Comparison of ENCODE assay signal across 32 mouse cellular contexts in the genomic region with DNA sequence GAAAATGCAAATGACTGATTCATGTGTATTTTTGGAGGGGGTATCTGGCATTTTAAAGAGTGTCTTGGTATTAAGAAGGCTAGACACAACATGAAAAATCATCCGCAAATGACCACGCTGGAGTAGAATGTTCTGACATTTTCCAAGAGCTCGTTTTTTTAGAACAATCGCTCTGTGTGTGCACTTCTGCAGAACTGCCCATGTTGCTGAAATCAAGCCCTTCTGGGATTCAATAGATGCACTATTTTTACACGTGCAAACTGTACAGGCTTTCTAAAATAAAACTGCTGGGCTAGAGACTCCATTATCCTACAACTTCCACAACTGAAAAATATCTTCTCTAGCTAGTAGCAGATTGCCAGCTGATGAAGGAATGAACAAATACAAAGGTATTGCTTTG.
DNase-seq lines count a peak whose midpoint lies in the region; ATAC-seq and TF ChIP-seq lines count a peak whose summit lies in the region.
"Had no signal": no experiment of that assay in that cellular context is flagged by ENCODE, and none has a peak within 500 bp of the region (broad histone marks: within the 10 kb centered on the region; RNA-seq: fewer than 3 reads in every experiment).

No protein-coding gene starts in this region.

- peak; percentile 79 for ATAC-seq in frontal cortex, adult (ENCODE audit: low TSS enrichment)
- ATAC-seq in limb, embryonic 14.5 days (ENCODE audit: low FRiP score, low read depth): no peak
- no peak for ATAC-seq in kidney, embryonic 16.5 days (ENCODE audit: low FRiP score, low TSS enrichment)
- ATAC-seq: midbrain, embryonic 13.5 days; Patski had no signal

- no peaks in the 10 kb centered on the region for H3K27me3 ChIP-seq in limb, embryonic 14.5 days (ENCODE audit: control insufficient read depth, insufficient read depth, low read length)
- H3K27me3 ChIP-seq in kidney, embryonic 16.5 days (ENCODE audit: insufficient read depth, low read length): no peaks in the 10 kb centered on the region
- H3K27me3 ChIP-seq: CH12.LX; embryonic facial prominence, embryonic 12.5 days; heart, embryonic 15.5 days; kidney, embryonic 15.5 days; liver, embryonic 15.5 days; lung, embryonic 15.5 days; megakaryocyte, embryonic 14.5 days; midbrain, embryonic 13.5 days; neural tube, embryonic 13.5 days; Patski had no signal

- no peaks in the 10 kb centered on the region for H3K36me3 ChIP-seq in limb, embryonic 14.5 days (ENCODE audit: control insufficient read depth, insufficient read depth, low read length)
- H3K36me3 ChIP-seq in kidney, embryonic 16.5 days (ENCODE audit: insufficient read depth, low read length): no peaks in the 10 kb centered on the region
- H3K36me3 ChIP-seq: embryonic facial prominence, embryonic 12.5 days; G1E; heart, embryonic 15.5 days; kidney, embryonic 15.5 days; liver, embryonic 15.5 days; lung, embryonic 15.5 days; midbrain, embryonic 13.5 days; neural tube, embryonic 13.5 days had no signal

- no peak overlapping the region for H3K27ac ChIP-seq in limb, embryonic 14.5 days (replicated peaks; ENCODE audit: low read depth, low read length)
- H3K27ac ChIP-seq in kidney, embryonic 16.5 days (ENCODE audit: low read length): no peak overlapping the region
- H3K27ac ChIP-seq: embryonic facial prominence, embryonic 12.5 days; gastrocnemius, adult 2 months; heart, embryonic 15.5 days; kidney, embryonic 15.5 days; liver, embryonic 15.5 days; lung, embryonic 15.5 days; midbrain, embryonic 13.5 days; neural tube, embryonic 13.5 days had no signal

- no peak overlapping the region for H3K9ac ChIP-seq in limb, embryonic 14.5 days (ENCODE audit: low read depth, low read length, severe bottlenecking)
- no peak overlapping the region for H3K9ac ChIP-seq in kidney, embryonic 16.5 days (replicated peaks; ENCODE audit: low read length)
- H3K9ac ChIP-seq: embryonic facial prominence, embryonic 12.5 days; heart, embryonic 15.5 days; kidney, embryonic 15.5 days; liver, embryonic 15.5 days; lung, embryonic 15.5 days; midbrain, embryonic 13.5 days; neural tube, embryonic 13.5 days had no signal

- WGBS in limb, embryonic 14.5 days: 60% methylated on average over 5 of the region's 5 CpGs
- WGBS in kidney, embryonic 16.5 days: 83% methylated on average over 5 of the region's 5 CpGs

- peaks cover 13% of the 10 kb centered on the region for H3K4me1 ChIP-seq in limb, embryonic 14.5 days (ENCODE audit: control insufficient read depth, insufficient read depth, low read length)
- 0 out of 2 replicates have a peak, but pooled peaks cover 3% of the 10 kb centered on the region for H3K4me1 ChIP-seq in kidney, embryonic 16.5 days (ENCODE audit: insufficient read depth, low read length)
- H3K4me1 ChIP-seq: embryonic facial prominence, embryonic 12.5 days; heart, embryonic 15.5 days; liver, embryonic 15.5 days; lung, embryonic 15.5 days; midbrain, embryonic 13.5 days had no signal

- TF ChIP-seq POLR2A in limb, embryonic 14.5 days (IDR thresholded peaks at IDR 0.05; ENCODE audit: borderline replicate concordance, extremely low read depth, insufficient read depth, insufficient read length): no peak

- H3K9me3 ChIP-seq in limb, embryonic 14.5 days (ENCODE audit: control insufficient read depth, low read length): no peaks in the 10 kb centered on the region
- no peaks in the 10 kb centered on the region for H3K9me3 ChIP-seq in kidney, embryonic 16.5 days (ENCODE audit: low read length)
- H3K9me3 ChIP-seq: embryonic facial prominence, embryonic 12.5 days; G1E; heart, embryonic 15.5 days; kidney, embryonic 15.5 days; liver, embryonic 15.5 days; lung, embryonic 15.5 days; megakaryocyte, embryonic 14.5 days; midbrain, embryonic 13.5 days; neural tube, embryonic 13.5 days had no signal

- DNase-seq in frontal cortex, postnatal 14 days (ENCODE audit: low spot score in 2 of 2): no peak
- peak; percentile 17 for DNase-seq in layer of hippocampus, adult 9-11 months
- no peak for DNase-seq in layer of hippocampus, adult 8-10 months (ENCODE audit: low spot score in 2 of 2)
- peak; percentile 61 for DNase-seq in brain, adult 2 months (ENCODE audit: low read depth, low spot score)
- DNase-seq in limb, embryonic 14.5 days (ENCODE audit: low spot score): peak; percentile 11
- DNase-seq: B cell, adult 2 months; cerebellum, adult 11-12 months; gastrocnemius, adult 2 months; heart, postnatal 36 days; kidney, adult 11 months; kidney, postnatal 4 days; liver; lung, postnatal 36 days; retina, postnatal 1 day; right cerebral cortex, postnatal 25 days; spleen, adult 18-20 months; thymus, postnatal 14 days had no signal

- no peak overlapping the region for H3K4me3 ChIP-seq in limb, embryonic 14.5 days (replicated peaks; ENCODE audit: low read length)
- H3K4me3 ChIP-seq in kidney, embryonic 16.5 days (ENCODE audit: low read length): no peak overlapping the region
- H3K4me3 ChIP-seq: embryonic facial prominence, embryonic 12.5 days; erythroblast, embryonic 14.5 days; gastrocnemius, adult 2 months; heart, embryonic 15.5 days; kidney, embryonic 15.5 days; liver, embryonic 15.5 days; lung, embryonic 15.5 days; megakaryocyte, embryonic 14.5 days; midbrain, embryonic 13.5 days; myocyte; neural tube, embryonic 13.5 days had no signal

- H3K4me2 ChIP-seq in limb, embryonic 14.5 days (replicated peaks; ENCODE audit: low read depth, low read length, severe bottlenecking): no peak overlapping the region
- no peak overlapping the region for H3K4me2 ChIP-seq in kidney, embryonic 16.5 days (replicated peaks; ENCODE audit: low read depth, low read length)
- H3K4me2 ChIP-seq: embryonic facial prominence, embryonic 12.5 days; heart, embryonic 15.5 days; kidney, embryonic 15.5 days; liver, embryonic 15.5 days; lung, embryonic 15.5 days; midbrain, embryonic 13.5 days; neural tube, embryonic 13.5 days had no signal

Comparison
In these comparisons a context has a peak if more than half of its experiments do, and no peak if none do; other contexts are left out.
1. DNase-seq: peak in layer of hippocampus, adult 9-11 months (single experiment), brain, adult 2 months (single experiment) and limb, embryonic 14.5 days (single experiment); none in frontal cortex, postnatal 14 days (0 of 2) and layer of hippocampus, adult 8-10 months (0 of 2).